24 mouse cellular contexts compared by ENCODE assay signal in genomic region chr2:59785597-59785996, GRCm38 (mm10).
A peak's percentile ranks its signal among the peaks of the same experiment; 100 is the strongest.
DNase-seq lines count a peak whose midpoint lies in the region; ATAC-seq and TF ChIP-seq lines count a peak whose summit lies in the region.
"Had no signal": no experiment of that assay in that cellular context is flagged by ENCODE, and none has a peak within 500 bp of the region (broad histone marks: within the 10 kb centered on the region; RNA-seq: fewer than 3 reads in every experiment).

No protein-coding gene starts in this region.

- 47% methylated on average over 13 of the region's 13 CpGs for whole genome bisulfite sequencing in kidney, adult 2 months
- WGBS in lung, embryonic 15.5 days, result 20% methylated on average over 13 of the region's 13 CpGs
- 56% methylated on average over 13 of the region's 13 CpGs for WGBS in lung, adult 2 months
- 46% methylated on average over 13 of the region's 13 CpGs for WGBS in limb, embryonic 13.5 days

- peak overlapping the region; percentile 42 for H3K4me3 ChIP-seq in kidney, adult 2 months (ENCODE audit: insufficient read depth, low read depth, low read length)
- no peak overlapping the region for H3K4me3 ChIP-seq in lung, embryonic 15.5 days
- H3K4me3 ChIP-seq in lung, adult 2 months (replicated peaks; ENCODE audit: extremely low read depth, low read depth, low read length), result no peak overlapping the region
- H3K4me3 ChIP-seq in limb, embryonic 13.5 days, result no peak overlapping the region
- H3K4me3 ChIP-seq: heart, embryonic 13.5 days; hindbrain, embryonic 15.5 days; liver, embryonic 13.5 days; midbrain, embryonic 10.5 days; myocyte; neural tube, embryonic 13.5 days had no signal

- no peak overlapping the region for H3K9ac ChIP-seq in lung, embryonic 15.5 days
- no peak overlapping the region for H3K9ac ChIP-seq in limb, embryonic 13.5 days
- H3K9ac ChIP-seq: forebrain, postnatal 0 days; heart, embryonic 13.5 days; hindbrain, embryonic 15.5 days; liver, embryonic 13.5 days; neural tube, embryonic 13.5 days had no signal

- H3K27me3 ChIP-seq in kidney, adult 2 months (replicated peaks; ENCODE audit: control insufficient read depth, insufficient read depth, low read length), result no peaks in the 10 kb centered on the region
- H3K27me3 ChIP-seq in lung, embryonic 15.5 days, result no peaks in the 10 kb centered on the region
- no peaks in the 10 kb centered on the region for H3K27me3 ChIP-seq in limb, embryonic 13.5 days
- H3K27me3 ChIP-seq: heart, embryonic 13.5 days; hindbrain, embryonic 15.5 days; liver, embryonic 13.5 days; neural tube, embryonic 13.5 days had no signal

- peak; percentile 36 for DNase-seq in kidney, adult 2 months
- DNase-seq in kidney, adult 9 months, result no peak
- DNase-seq in lung, adult 2 months, result no peak
- DNase-seq in kidney, postnatal 14 days, result peak; percentile 41
- no peak for DNase-seq in thymus, postnatal 14 days
- DNase-seq: adrenal gland, postnatal 36 days; cerebellum, adult 9-10 months; forebrain, postnatal 0 days; gastrocnemius, postnatal 25 days; heart, adult 18-20 months; heart, postnatal 14 days; liver, embryonic 13.5 days; retina, postnatal 1 day; right cerebral cortex, postnatal 25 days; spleen, adult 18-20 months had no signal

- H3K4me1 ChIP-seq in kidney, adult 2 months (ENCODE audit: control insufficient read depth, insufficient read depth, low read length), result no peaks in the 10 kb centered on the region; the same call in 1 of the 2 replicates
- peaks cover 44% of the 10 kb centered on the region for H3K4me1 ChIP-seq in lung, embryonic 15.5 days
- peaks cover 2% of the 10 kb centered on the region; the same call in 1 of the 2 replicates for H3K4me1 ChIP-seq in lung, adult 2 months (ENCODE audit: control insufficient read depth, insufficient read depth, low read length)
- H3K4me1 ChIP-seq in limb, embryonic 13.5 days, result peaks cover 43% of the 10 kb centered on the region
- H3K4me1 ChIP-seq: hindbrain, embryonic 15.5 days; liver, embryonic 13.5 days had no signal

- H3K9me3 ChIP-seq in lung, embryonic 15.5 days, result no peaks in the 10 kb centered on the region
- no peaks in the 10 kb centered on the region for H3K9me3 ChIP-seq in limb, embryonic 13.5 days
- H3K9me3 ChIP-seq: heart, embryonic 13.5 days; hindbrain, embryonic 15.5 days; liver, embryonic 13.5 days; midbrain, embryonic 10.5 days; neural tube, embryonic 13.5 days had no signal

- no peak overlapping the region for H3K4me2 ChIP-seq in lung, embryonic 15.5 days
- H3K4me2 ChIP-seq in limb, embryonic 13.5 days (replicated peaks), result no peak overlapping the region
- H3K4me2 ChIP-seq: heart, embryonic 13.5 days; hindbrain, embryonic 15.5 days; liver, embryonic 13.5 days; neural tube, embryonic 13.5 days had no signal

- ATAC-seq in lung, embryonic 15.5 days (ENCODE audit: borderline replicate concordance, extremely low read depth, low FRiP score, low TSS enrichment), result peak; percentile 31; the same call in 1 of the 2 replicates
- ATAC-seq in limb, embryonic 13.5 days (ENCODE audit: low FRiP score, low read depth), result no peak
- ATAC-seq: forebrain, postnatal 0 days; midbrain, embryonic 16.5 days had no signal

- TF ChIP-seq POLR2A in kidney, adult 2 months (IDR thresholded peaks at IDR 0.05; ENCODE audit: low read depth, low read length), result no peak
- TF ChIP-seq POLR2A in lung, adult 2 months (IDR thresholded peaks at IDR 0.05; ENCODE audit: borderline replicate concordance, extremely low read depth, low read depth, low read length), result no peak

- H3K27ac ChIP-seq in kidney, adult 2 months (ENCODE audit: insufficient read depth, low read depth, low read length), result peak overlapping the region; percentile 96
- H3K27ac ChIP-seq in lung, embryonic 15.5 days, result 0 out of 2 replicates have a peak overlapping the region, but pooled peaks have one; percentile 39
- H3K27ac ChIP-seq in limb, embryonic 13.5 days, result peak overlapping the region; percentile 52; the same call in 1 of the 2 replicates
- H3K27ac ChIP-seq: heart, embryonic 13.5 days; hindbrain, embryonic 15.5 days; liver, embryonic 13.5 days; macrophage; midbrain, embryonic 10.5 days; neural tube, embryonic 13.5 days had no signal

- H3K36me3 ChIP-seq in kidney, adult 2 months (ENCODE audit: control insufficient read depth, insufficient read depth, low read length), result no peaks in the 10 kb centered on the region
- no peaks in the 10 kb centered on the region for H3K36me3 ChIP-seq in lung, embryonic 15.5 days
- H3K36me3 ChIP-seq in limb, embryonic 13.5 days, result peaks cover 40% of the 10 kb centered on the region
- H3K36me3 ChIP-seq: hindbrain, embryonic 15.5 days; neural tube, embryonic 13.5 days had no signal

- no peak for TF ChIP-seq CTCF in kidney, adult 2 months (conservative IDR thresholded peaks at IDR 0.05; ENCODE audit: insufficient read depth, insufficient read length, low read depth, low read length)
- no peak for TF ChIP-seq CTCF in lung, adult 2 months (IDR thresholded peaks at IDR 0.05; ENCODE audit: insufficient read depth, low read length)

Comparison
In these comparisons a context has a peak if more than half of its experiments do, and no peak if none do; other contexts are left out.
1. DNase-seq: peak in kidney, adult 2 months (single experiment) and kidney, postnatal 14 days (single experiment); none in kidney, adult 9 months (single experiment), lung, adult 2 months (single experiment) and thymus, postnatal 14 days (single experiment).
2. H3K27ac ChIP-seq: peak in every context shown above with its lines; median percentile 96 in kidney, adult 2 months; 52 in limb, embryonic 13.5 days; 39 in lung, embryonic 15.5 days.